Mouse (Mus musculus) heart, adult 9 months (tissue): ENCODE measurements around the gene Sertad2.

Experiments used
- DNase-seq, 2 experiments: peaks; one replicate each; pipeline ENCODE4 v3.0.0; 2022; ENCODE audit warnings: low spot score in 2 of 2

Gene Sertad2

DNA sequence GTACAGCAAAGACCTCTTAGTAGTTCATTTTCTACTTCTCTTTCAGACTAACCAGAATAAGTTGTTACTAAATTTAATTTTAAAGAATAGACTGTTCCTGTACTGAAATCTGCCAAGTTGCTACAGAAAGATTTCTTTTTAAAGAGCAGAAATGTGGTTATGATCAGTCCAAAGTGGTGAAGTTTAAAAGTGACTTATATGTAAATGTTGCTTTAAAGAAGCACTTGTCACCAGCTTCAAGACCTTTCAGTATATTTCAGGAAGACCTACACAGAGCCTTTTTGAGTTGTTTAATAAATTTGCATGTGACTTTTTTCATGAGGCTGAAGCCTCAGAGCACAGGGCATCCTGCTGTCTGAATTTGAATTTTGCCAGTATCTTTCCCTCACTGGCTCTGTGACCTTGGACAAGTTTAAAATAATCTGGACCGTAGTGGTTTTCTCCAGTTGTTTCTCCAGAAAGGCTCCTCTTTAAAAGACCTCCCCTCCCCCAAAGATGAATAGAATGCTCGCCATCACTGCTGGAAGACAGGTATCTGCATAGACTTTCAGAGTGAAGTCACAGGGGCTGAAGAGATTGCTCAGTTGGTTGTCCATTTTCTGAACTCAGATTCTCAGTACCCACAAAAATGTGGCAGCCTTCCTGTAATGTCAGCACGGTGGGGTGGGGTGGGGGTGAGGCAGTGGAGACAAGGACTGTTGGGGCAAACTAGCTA lies 1.9 kb downstream of the Sertad2 start:
- DNase-seq: no peak

DNA sequence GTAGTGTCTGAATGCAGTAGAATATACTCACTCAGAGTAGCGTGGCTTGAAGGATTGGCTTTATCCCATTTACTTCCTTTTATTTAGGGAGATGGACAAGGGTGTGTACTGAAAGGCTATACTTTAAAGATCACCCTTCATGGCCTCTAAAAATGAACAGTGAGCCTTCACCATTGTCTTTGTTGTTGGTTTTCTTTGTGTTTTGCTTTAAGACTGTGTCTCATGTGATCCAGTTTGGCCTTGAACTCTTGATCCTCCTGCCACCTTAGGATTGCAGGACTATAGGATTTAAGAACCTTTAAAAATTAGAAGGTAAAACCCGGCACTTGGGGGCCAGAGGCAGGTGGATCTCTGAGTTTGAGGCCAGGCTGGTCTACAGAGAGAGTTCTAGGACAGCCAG lies 6.4 kb downstream of the Sertad2 start:
- no peak for DNase-seq

DNA sequence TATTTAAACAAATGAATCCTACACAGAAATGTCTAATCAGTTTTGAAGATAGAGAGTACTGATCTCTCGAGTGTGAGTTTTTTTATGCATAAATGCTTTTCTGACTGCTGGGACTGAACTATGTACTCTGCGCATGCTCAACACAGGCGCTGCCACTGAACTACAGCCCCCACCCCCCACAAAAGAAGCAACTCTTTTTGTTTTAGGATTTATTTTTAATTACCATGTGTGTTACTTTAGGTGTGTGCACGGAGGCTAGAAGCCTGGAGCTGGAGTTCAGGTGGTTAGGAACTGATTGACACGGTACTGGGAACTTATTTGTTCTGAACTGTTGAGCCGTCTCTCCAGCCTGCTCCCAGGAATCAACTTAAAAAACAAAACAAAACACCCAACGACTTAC lies 7.1 kb downstream of the Sertad2 start:
- no peak for DNase-seq

DNA sequence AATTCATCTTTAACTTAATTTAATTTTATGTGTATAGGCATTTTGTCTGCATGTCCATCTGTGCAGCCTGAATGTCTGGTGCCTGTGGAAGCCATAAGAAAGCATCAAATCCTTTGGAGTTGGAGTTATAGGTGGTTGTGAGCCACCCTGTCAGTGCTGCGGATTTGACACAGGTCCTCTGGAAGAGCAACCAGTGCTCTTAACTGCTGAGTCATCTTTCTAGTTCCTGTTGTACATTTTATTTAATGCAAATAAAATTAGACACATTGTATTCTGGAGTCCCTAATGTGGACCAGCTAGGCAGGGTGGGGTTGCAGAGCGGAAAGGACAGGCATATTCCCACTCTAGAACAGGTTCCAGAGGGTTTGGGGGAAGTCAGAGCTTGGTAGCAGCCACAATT lies 9.0 kb downstream of the Sertad2 start:
- no peak for DNase-seq

DNA sequence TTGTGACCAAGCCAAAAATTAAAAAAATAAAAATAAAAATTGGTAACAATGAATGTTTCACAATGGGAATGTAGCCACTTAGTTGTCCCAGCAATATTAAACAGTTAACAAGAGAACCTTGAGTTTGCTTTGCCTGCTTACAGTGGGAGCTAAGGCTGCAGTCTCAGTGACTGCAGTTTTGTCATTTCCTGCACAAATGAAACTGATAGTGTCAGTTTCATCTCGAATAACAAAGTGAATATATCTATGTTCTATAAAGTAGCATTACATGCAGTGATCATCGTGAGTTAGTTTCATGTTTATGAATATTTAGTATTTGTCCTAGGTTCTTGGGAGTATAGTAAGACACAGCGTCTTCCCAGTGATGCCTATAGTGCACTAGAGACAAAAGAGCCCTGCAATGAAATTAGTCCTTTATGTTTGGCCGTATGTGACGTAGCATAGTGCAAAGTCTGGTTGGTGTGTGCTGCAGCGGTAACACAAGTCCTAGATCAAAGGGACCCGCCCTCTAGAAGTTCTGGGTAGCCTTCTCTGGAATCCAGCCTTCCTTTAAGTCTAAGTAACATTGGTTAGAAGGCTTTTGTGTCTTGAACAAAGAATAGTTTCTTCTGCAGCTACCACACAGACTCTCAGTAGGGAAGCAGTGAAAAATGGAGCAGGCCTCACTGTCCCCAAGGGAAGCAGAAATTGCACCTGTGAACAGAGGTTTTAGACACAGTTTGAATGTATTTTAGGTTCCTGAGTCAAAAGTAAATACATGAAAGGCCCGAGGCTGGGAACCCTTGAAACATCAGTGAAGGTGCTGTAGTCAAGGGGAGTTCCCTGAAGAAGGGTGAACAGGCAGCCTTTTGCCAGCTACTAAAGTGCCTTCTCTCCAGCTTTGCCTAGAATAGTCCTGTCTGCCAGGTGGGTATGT lies 10.0 kb downstream of the Sertad2 start:
- DNase-seq: no peak

DNA sequence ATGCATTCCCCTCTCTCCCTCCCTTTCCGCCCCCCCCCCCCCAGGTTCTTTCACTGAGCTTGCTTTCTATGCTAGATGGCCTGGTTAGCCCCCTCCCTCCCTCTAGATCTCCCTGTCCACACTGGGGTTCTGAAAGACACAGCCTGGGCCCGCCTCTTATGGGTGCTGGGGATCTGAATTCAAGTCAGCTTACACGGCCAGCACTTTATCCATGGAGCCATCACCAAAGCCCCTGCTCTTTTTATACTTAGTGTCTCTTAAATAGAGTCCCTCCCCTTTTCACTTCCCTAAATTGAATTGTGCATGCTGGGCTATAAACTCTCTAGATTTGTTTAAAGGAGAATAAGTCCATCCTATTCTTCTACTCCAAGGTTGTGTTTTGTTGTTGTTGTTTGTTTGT lies 12.6 kb downstream of the Sertad2 start:
- no peak for DNase-seq

DNA sequence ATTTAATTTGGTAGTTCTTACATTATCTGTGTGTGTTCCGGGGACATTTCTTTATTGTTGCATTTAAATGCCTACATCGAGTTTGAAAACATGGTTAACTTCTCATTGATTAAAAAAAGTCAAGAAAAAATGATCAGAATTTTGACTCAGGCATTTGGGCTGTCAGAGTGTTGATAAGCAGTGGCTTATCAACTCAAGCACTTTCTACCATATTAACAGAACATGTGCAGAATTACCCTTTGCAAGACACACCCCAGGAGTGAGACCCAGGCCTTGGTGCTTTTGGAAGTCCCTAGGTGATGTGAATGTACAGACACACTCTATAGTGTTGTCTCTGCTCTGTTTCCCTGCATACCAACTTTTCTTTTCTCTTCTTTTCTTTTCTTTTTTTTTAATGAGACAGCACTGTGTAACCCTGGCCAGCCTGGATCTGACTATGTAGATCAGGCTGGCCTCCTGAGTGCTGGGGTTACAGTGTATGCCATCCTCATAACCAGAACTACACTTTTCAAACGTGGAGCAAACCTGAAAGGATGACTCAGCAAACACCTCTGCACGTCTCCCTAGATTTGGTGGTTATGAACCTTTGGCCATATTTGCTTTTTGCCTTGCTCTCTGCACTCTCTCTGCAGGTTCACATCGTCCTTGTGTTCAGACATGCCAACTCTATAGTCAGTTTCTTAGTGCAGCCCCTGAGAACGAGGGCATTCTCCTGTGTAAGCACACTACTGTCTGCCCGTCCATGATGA lies 13.3 kb downstream of the Sertad2 start:
- no peak for DNase-seq

DNA sequence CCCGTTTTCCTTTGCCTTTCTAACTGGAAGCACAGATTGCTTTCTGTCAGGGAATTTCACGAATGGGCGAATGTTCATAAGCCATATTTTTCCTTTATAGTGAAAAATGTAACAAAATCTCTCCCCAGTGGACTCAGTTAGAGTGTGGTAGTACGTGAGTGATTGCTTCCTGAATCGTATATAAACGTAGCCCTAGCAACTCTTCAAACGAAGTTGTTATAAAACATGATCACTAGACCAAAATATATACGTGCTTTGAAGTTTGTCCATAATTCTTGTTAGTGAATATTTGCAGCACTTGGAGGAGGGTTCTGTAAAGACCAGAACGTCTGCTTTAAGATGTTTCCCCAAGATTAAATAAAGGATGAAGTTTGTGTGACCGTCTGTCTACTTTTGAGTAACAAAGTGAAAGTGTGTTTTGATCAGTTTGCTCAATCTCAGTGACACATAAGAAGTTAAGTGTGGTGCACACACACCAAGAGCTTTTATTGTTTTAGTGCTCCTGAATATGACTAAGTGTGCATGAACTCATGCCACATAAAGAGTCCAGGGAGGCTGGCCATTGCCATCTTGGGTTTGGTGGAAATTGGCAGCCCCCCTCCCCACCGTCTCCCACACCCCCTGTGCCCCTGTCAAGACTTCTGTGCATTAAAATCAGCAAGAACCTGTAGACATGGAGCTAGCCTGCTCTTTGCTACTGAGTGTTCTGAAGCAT lies 16.3 kb downstream of the Sertad2 start:
- no peak for DNase-seq

DNA sequence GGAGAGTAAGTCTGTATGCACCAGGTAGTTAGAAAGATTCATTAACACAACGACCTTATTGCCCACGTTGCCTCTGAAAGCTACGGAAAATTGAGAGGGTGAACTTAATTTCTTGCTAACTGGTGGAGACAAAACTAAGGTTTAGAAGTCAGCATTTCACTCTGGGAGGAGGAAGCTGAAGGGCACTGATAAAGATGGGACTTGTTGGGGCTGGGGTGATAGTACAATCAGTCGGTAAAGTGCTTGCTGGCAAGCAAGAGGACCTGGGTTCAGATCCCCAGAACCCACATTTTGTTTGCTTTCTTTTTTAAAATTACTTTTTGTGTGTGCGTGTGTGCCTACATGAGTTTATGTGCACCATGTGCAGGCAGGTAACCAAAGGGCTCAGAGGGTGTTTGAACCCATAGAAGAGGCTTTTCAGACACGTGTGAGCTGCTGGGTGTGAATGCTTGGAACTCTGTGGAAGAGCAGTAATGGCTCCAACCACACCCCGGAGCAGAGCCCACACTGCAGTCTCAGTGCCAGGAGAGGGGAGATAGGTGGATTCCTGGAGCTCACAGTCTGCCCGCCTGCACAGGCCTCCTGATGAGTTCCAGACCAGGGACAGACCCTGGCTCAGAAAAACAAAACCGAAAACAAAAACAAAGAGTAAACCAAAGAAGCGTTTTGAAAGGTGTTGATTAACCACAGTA lies 17.0 kb downstream of the Sertad2 start:
- no peak for DNase-seq

DNA sequence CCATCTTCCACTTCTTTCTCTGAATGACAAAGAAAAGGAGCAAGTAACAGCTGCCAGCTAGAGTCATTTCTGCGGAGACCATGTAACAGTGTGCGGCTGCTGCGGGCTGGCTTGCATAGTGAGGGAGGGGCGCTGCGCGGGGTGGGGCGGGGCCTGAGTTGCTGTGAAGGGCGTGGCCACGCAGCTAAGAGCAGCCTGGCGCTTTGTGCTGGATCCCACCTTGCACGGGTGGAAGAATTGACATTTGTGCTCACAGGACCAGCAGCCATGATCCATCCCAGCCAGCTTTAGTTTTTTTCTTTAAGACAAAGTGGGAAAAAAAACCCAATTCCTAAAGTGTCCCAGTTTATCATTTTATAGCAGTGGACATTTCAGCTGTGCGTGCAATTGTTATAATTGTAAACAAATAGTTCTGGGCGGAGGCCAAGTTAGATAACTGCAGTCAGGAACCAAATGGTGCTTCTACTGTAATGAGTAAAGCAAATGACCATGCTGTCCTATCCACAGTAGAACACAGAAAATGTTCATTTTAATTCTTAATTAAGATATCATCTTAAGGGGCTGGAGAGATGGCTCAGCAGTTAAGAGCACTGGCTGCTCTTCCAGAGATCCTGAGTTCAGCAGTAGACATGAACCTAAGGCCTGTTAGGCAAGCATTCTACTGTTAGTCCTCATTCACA lies 18.4 kb downstream of the Sertad2 start:
- DNase-seq: peak; percentile 15 to 24

DNA sequence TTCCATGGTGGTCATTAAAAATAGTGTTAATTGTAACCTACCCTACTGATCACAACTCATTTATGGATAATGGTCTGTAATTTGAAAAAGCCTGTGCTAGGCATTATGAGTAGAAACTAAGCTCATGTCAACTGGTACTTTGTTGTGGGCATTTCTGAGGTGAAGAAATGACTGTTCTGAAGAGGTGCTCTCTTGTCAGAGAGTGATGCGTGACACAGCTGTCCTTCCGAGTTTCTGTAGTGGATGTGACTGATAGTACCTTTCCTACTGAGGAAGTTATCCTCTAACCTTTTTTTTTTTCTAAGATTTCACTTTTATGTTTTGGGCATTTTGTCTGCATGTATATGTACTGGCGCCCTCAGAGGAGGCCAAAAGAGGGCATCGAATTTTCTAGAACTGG lies 22.0 kb downstream of the Sertad2 start:
- DNase-seq: no peak

DNA sequence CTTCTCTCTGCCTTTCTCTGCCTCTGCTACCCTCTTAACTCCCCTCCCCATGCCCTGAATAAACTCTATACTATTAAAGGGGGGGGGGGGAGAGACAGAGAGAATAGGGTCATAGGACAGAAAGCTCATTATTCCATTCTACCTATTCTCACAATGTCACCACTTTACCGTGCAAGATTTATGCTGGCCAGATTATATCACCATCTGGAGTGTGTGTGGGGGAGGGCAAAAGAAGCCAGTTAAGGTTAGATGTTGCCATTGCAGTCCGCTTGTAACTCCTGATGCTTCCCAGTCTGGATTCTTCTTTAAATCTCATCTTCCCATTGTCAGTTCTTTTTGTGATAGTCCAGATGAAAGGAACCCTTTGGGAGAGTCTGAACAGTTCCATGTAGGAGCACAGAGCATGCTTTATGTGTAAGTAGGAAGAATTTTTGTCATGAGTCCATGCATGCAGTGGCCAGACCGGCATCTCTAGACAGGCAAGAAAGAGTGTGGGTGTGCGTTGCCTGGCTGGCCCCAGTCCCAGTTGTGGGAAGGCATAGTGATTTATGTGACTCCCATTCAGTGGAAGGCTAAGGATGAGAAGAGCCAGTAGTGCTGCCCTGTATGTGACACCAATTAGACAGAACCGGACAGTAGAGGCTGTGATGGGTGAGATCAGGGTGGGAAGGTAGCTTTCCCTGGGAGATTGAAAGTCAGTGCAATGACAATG lies 28.8 kb downstream of the Sertad2 start:
- DNase-seq: no peak

DNA sequence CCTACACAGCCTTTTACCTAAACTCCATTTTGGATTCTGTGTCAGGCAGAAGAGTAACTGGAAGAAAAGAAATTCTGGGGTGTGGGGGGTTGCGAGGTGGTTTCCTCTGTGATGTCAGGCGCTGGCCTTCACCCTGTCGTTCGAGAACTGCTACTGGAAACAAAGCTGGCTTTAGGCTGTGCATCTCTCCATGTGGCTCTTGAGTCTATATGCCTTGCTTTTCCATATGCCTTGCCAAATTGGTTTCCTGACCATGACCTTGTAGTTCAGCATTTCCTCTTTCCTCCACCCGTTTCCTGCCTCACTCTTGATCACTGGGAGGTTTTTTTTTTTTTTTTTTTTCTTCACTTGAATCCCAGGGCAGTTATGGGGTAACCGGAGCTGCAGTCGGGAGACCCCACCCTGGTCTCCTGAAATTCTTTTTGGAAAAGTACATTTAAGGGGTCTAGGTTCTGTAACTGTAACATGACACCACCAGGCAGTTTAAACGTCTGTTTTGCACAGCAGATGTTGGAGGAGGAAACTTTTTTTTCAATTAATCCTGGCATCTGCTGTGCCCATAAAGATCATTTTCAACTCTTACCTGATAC lies 33.1 kb downstream of the Sertad2 start:
- no peak for DNase-seq

DNA sequence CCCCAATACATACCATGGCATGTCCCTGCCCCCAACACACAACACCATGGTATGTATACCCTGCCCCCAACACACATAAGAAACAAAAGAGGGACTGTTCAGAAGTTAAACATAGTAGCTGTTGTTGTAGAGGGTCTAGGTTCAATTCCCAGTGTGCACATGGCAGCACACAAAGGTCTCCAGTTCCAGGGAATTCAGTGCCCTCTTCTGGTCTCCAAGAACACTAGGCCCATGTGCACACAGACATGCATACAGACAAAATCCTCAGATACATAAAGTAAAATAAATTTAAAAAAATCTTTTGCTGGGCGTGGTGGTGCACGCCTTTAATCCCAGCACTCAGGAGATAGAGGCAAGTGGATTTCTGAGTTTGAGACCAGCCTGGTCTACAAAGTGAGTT lies 39.7 kb downstream of the Sertad2 start:
- no peak for DNase-seq

DNA sequence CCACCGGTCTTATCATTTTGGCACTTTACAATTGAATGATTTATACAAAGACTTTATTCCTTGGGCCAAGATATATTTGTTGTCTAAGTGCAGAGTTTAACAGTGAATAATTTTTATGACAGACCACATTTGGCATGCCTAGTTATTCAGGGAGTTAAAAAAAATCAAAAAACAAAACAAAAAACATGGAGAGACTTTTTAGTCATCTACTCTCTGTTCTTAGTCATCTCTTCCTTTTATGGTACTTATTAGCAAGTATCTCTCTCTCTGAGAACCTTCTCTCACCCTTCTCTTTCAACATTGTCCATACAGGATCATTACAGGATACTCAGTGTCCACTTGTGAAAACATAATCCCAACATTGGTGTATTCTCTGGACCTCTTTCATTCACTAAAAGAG lies 42.2 kb downstream of the Sertad2 start:
- no peak for DNase-seq

DNA sequence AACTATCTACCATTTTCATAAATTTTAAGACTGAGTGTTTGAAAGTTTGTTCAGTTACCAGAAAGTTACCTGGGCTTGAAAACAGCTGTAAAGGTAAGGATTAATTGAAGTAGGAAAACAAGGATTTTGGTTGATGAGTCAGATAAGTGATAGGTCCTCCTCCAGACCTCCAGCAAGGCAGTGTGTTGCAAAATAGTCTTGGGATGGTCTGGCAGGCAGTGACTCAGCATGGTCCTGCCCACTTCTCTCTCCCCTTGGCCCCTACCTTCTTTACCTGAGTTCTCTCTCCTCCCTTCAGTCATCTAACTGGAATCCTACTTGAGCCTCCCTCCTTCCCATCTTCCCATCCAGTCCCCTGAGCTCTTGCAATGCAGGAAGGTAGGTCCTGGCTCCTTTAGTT lies 43.1 kb downstream of the Sertad2 start:
- DNase-seq: no peak

DNA sequence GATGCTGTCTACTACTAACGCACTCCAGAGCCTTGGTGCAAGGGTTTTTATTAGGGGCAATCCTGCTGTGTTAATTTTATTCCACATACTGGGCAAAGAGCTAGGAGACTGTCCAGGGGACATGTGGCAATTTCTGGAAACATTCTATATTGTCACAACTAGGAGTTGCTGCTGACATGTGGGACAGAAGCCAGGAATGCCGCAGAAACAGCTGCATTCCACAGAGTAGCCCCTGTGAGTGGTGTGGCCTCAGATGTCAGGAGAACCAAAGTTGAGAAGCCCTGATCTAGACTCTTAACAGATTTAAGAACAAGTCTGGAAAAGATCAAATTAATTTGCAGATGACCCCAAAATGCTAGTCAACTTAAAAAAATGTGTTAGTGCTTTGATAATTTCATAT lies 46.3 kb downstream of the Sertad2 start:
- no peak for DNase-seq

DNA sequence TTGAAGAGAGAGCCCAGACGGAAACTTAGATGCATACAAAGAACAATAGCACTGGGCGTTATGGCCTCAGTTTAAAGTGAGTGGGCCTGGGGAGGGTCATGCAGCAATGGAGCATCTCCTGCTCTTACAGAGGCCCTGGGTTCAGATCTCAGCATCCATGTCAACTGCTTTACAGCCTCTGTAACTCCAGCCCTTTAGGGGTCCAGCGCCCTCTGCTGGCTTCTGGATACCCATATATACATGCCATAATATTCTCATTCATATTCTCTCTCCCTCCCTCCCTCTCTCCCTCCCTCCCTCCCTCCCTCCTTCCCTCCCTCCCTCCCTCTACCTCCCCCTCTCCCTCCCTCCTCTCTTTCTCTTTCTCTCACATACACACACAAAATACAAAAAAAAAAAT lies 49.0 kb downstream of the Sertad2 start:
- no peak for DNase-seq
